Mouse (Mus musculus) neural tube, embryonic 11.5 days (tissue): ENCODE results near the gene Prph. TPM values are rescaled to one million over a fixed set of nuclear protein-coding genes. Genes with fewer than 3 reads are reported as not detected.

ENCODE experiments used
- microRNA-seq: library from miRNA; unstranded; fragments of <30 nt; microRNA quantifications from one replicate; pipeline ENCODE4, GENCODE M21; 2016
- polyA plus RNA-seq: library from polyadenylated mRNA; unstranded; fragments of >200 nt; fragmentation: Nextera tagmentation; extraction: Ambion mirVana; gene quantifications from 2 replicates; pipeline ENCODE4 v1.2.1, GENCODE M21; 2014

Gene Prph
- polyA plus RNA-seq, 1 experiment from 2014 or later: 54.0 TPM

Small RNA genes within 50 kb of the gene (microRNA-seq; reads per million reads assigned to microRNA genes)
- 1.3 reads per million for gene Mir6960

Other genes starting within 250 kb of the Prph start
- 0.48 and 0.78 TPM in 2 replicates for gene Ddn, start 245.7 kb upstream of the Prph start, polyA plus RNA-seq
- 73.1 and 74.0 TPM in 2 replicates for gene Prkag1, start 223.7 kb upstream of the Prph start, polyA plus RNA-seq
- 14.7 and 16.3 TPM in 2 replicates for gene Kmt2d, start 184.0 kb upstream of the Prph start, polyA plus RNA-seq
- gene Rhebl1, start 160.6 kb upstream of the Prph start, polyA plus RNA-seq: 18.9 and 19.8 TPM in 2 replicates
- 0.44 and 2.3 TPM in 2 replicates for gene Dhh, start 156.6 kb upstream of the Prph start, polyA plus RNA-seq
- gene Lmbr1l, start 136.9 kb upstream of the Prph start, polyA plus RNA-seq: 7.1 and 8.9 TPM in 2 replicates
- 1,967 and 2,051 TPM in 2 replicates for gene Tuba1b, start 120.6 kb upstream of the Prph start, polyA plus RNA-seq
- not detected in 2 replicates for gene Gm49450, start 101.6 kb upstream of the Prph start, polyA plus RNA-seq
- 8,277 and 8,733 TPM in 2 replicates for gene Tuba1a, start 101.5 kb upstream of the Prph start, polyA plus RNA-seq
- gene Tuba1c, start 25.3 kb upstream of the Prph start, polyA plus RNA-seq: 109 and 112 TPM in 2 replicates
- 23.3 and 25.9 TPM in 2 replicates for gene Troap, start 19.4 kb downstream of the Prph start, polyA plus RNA-seq
- gene C1ql4, start 32.6 kb downstream of the Prph start, polyA plus RNA-seq: 3.0 and 3.2 TPM in 2 replicates
- gene Dnajc22, start 38.0 kb downstream of the Prph start, polyA plus RNA-seq: 0.19 and 0.41 TPM in 2 replicates
- gene Spats2, start 70.7 kb downstream of the Prph start, polyA plus RNA-seq: 63.3 and 63.7 TPM in 2 replicates
- 0.44 and 0.70 TPM in 2 replicates for gene Kcnh3, start 169.7 kb downstream of the Prph start, polyA plus RNA-seq
- 188 and 193 TPM in 2 replicates for gene Mcrs1, start 196.8 kb downstream of the Prph start, polyA plus RNA-seq
- gene Prpf40b, start 239.9 kb downstream of the Prph start, polyA plus RNA-seq: 50.4 and 55.8 TPM in 2 replicates
- gene Fam186b, start 240.7 kb downstream of the Prph start, polyA plus RNA-seq: 0.07 TPM in 1 of 2 replicates, not detected in the other